Mouse (Mus musculus) lung, postnatal 10 days (tissue): ENCODE measurements around the gene Trim71.

ENCODE experiments used
- DNase-seq: peaks from one replicate; pipeline ENCODE4 v3.0.0; 2021

The Trim71 gene

GRCm38 (mm10) chr9:114563761-114564606 is at the start of gene Trim71:
Gene Trim71, minus strand, starts transcription at chr9:114564369.
- DNase-seq, result no peak

DNA sequence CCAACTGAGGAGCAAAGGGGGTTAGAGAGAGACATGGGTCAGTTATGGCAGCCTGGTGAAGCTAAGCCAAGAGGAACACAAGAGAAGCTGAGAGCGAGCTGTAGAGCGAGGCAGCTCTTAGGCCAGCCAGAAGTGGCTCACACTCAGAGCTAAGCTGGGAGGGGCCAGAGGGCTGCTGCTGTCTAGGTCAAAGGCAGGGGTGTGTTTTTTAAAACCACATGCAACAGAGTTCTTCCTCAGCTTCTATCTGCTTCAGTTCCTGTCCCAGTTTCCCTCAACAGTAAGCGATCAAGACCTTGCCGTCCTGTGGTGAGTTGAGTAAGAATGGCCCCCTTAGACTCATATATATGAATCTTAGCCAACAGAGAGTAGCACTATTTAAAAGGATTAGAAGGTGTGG is 48.9 kb upstream of the Trim71 start:
- no peak for DNase-seq

DNA sequence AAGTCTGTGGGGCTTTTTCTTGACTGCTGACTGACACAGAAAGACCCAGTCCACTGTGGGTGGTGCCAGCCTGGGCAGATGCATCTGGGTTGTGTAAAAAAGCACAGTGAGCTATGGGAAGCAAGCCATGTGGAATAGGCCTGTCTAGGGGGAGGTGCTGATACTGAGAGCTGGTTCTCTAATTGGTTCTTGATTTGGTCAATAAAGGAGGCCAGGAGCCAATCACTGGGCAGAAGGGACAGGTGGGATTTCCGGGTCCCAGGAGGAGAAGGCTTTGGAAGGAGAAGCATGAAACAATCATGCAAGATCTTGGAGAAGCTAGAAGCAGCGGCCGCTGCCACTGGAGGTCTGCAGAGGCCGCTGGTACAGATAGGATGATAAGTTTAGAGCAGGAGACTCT is 48.4 kb upstream of the Trim71 start:
- no peak for DNase-seq

- DNase-seq, result no peak
These were observed 46.1 kb upstream of the Trim71 start for GRCm38 (mm10) chr9:114610266-114610665.

DNA sequence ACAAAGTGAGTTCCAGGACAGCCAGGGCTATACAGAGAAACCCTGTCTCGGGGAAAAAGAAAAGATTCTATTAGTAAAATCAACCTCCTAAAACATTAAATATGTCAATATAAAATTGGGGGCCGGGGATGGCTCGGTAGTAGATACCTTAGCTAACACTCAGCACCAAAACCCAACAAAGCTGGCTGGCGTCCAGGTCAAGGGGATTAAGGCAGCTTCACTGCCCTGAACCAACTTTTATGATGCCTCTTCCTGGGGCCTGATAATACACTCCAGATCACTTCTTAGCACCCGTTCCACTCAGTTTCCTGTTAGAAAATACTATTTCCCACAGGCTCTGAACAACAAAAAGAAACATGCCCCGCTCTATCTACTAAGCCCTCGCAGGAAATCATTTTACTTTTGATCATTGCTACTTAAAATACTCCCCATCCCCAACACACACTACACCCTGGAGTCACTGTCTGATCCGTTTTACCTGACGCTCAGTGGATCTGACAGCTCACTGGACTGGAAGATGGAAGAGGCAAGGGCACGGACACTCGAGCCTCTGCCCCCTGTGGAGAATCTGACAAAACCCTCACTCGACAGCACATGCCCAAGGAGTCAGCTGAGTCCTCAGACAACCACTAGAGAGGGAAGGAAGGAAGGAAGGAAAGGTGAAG is 39.8 kb upstream of the Trim71 start:
- DNase-seq, result no peak

DNA sequence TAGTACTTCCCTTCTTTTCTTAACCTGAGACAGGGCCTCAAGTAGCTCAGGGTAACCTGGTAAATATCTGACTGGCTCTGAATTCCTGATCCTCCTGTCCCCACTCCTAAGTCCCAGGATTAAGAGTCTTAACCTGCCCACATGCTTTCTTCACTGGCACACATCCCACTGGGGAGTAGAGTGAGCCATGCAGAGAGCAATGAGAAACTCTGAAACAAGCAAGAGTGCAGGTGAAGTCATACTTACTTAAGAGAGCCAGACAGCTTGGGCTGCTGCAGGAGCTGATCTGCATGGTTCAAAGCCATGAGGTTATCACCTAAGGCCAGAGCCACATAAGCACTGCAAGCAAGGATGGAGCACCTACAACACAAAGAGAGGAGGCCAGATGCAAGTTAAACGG is 36.9 kb upstream of the Trim71 start:
- no peak for DNase-seq

- DNase-seq, result peak; percentile 18
These were observed 20.8 kb upstream of the Trim71 start for GRCm38 (mm10) chr9:114585017-114585345.

- DNase-seq, result peak; percentile 30
These were observed 20.2 kb upstream of the Trim71 start for GRCm38 (mm10) chr9:114584183-114585016.

- peak; percentile 82 for DNase-seq
These were observed 19.6 kb upstream of the Trim71 start for GRCm38 (mm10) chr9:114583812-114584182.

GRCm38 (mm10) chr9:114578646-114579045 is 14.5 kb upstream of the Trim71 start:
- no peak for DNase-seq

DNA sequence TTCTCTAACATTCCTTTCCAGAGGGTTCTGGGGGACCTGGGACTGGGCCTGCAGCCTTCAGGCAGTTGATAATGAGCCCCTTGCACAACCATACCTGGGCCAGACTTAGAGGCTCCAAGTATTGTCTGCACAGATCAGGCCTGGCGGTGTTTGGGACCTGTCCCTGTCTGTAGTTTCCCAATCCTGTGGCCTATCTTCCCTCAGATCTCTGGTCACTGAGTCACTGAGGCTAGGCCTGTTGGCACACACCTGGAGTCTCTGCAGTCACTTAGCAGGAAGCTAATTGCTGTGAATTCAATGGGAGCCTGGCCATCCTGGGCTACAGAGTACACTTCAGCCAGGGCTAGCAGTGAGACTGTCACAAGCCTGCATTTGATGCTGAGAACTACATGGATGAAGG is 11.8 kb upstream of the Trim71 start:
- no peak for DNase-seq

- no peak for DNase-seq
These were observed 9.4 kb upstream of the Trim71 start for GRCm38 (mm10) chr9:114573528-114573927.

- DNase-seq, result no peak
These were observed 4.7 kb upstream of the Trim71 start for GRCm38 (mm10) chr9:114568682-114569474.

GRCm38 (mm10) chr9:114564667-114565066 is 498 bp upstream of the Trim71 start:
- DNase-seq, result no peak

DNA sequence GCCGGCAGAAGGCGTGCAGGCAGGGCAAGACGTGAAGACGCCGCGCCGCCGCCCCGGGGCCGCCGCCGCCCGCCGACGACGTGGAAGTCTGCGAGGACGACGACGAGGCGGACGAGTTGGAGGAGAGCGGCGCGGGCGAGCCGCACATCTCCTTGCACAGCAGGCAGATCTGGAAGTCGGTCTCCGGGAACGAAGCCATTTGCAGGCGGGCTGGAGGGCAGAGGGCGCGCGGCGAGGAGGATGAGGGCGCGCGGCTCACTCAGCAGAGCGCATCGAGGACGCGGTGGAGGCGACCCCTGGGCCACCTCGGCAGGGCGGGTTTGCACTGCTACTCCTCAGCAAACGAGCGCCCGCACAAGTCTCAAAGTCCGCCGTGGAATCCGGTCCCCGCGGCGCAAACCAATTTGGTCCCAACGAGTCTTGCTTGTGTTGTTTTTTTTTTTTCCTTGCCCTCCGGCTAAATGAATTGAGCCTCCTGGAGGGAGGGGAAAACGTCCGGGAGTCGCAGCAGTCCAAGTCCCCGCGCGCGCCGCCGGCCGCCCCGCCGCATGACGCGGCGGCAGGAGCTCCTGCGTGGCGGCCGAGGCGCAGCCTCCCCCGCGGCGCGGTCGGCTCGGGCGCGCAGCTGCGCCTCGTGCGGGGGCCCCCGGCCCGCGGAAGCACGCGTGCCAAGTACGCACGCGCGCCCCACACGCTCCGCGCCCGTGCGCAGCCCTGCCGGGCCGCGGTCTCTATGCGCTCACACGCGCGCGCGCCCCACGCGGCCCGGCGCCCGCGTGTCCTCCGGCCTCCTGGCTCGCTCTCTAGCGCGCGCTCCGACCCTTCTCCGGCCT is 1.0 kb downstream of the Trim71 start:
- DNase-seq, result no peak

DNA sequence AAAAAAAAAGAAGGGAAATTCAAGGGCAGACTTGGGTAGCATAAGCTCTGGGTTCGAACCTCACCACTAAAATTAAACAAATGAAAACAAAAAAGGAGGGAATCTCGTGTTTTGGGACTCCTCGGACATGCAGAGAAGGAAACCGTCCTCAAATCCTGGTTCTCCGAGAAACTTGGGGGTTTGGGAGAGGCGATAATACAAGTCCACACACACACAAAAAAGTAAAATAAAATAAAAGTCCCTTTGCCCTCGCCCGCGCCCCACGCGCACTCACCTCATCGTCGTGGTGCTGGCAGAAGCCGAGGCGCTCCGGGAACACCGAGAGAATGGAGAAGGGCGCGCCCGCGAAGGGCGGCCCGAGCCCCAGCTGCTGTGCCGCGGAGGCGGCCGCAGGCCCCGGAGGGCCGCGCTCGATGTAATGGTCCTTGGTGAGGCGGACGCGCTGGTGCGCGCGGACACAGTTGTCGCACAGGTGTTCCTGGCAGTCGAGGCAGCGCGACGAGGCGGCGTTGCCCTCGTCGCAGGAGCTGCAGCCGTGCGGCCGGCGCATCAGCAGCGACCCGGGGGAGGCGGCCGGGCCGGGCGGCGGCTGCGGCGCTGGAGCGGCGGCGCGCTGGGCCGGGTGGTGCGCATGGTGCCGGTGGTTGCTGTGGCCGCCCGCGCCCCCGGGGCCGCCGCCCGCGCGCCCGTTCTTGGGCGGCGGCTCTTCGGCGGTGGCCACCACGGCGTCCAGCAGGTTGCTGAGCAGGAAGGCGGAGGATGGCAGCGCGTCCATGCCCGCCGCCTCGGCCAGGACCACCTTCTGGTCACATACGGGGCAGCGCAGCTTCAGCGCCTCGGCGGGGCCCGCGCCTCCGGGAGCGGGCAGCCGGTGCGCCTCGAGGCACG is 1.9 kb downstream of the Trim71 start:
- no peak for DNase-seq

DNA sequence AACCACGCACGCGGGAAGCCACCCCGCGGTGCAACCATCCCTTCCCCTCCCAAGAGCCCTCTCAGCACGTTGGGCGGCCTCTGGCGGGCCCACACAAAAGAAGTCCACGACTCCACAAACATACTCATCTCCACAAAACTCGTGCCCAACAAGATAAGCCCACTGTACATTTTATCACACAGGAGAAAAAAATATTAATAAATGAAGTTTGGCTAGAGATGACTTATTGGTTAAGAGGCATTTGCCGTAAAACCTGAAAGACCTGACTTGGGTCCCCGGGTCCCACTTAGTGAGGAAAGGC is 2.5 kb downstream of the Trim71 start:
- no peak for DNase-seq

GRCm38 (mm10) chr9:114560771-114561670 is 3.1 kb downstream of the Trim71 start:
- no peak for DNase-seq

- no peak for DNase-seq
These were observed 4.0 kb downstream of the Trim71 start for GRCm38 (mm10) chr9:114560141-114560540.

DNA sequence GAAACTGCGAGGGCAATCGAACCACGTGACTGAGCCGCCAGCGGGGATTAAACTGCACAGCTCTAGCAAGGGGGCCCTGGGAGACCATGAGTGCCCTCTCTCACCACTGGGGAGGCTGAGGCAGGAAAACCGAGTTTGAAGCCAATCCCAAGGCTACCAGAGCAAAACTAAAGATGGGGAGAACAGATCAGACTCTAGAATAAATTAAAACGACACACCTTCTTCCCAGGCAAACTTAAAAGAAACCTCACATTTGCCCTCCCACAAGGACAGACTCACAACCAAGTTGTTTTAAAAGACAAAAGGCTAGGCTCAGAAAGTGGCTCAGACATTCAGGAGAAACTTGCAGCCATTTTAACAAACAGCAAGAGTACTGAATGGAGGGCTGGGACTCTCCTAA is 7.1 kb downstream of the Trim71 start:
- DNase-seq, result no peak
